Mouse (Mus musculus): ENCODE measurements around the gene Vwa7.
"Not testable (repeated sequence)": the region's sequence is repeated elsewhere in the genome, so short reads cannot be mapped to it uniquely, and the experiment has no call there.

Gene Vwa7

DNA sequence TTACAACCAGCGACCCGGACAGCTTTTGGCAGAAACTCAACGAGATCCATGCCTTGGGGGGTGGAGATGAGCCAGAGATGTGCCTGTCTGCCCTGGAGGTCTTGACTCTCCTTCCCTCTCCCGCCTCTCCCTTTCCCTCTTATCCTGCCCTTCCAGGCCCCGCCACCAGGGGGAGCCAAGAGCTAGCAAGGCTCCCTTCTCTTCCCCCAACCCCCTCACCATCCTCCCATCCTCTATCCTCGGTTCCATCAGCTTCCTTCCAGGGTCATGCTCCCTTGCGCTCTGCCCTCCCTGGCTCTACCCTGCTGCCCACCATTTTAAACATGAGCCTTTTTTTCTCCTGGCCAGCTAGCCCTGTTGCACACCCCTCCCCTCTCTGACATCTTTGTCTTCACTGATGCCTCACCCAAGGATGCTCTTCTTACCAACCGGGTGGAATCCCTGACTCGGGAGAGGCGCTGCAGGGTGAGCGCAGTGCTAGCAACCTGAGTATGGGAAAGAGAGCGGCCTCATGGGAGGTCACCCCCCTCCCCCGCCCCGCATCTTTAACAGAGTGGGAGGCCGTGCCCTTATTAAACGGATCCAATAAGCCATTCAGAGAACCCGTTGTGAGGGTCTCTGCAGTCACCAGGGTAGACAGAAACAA, 4.9 kb downstream of the Vwa7 start:
- in situ Hi-C loops (cut with MboI), result loop anchor here (5.0 kb wide), 1 partner anchor 41 kb away; no protein-coding TSS in a partner anchor

DNA sequence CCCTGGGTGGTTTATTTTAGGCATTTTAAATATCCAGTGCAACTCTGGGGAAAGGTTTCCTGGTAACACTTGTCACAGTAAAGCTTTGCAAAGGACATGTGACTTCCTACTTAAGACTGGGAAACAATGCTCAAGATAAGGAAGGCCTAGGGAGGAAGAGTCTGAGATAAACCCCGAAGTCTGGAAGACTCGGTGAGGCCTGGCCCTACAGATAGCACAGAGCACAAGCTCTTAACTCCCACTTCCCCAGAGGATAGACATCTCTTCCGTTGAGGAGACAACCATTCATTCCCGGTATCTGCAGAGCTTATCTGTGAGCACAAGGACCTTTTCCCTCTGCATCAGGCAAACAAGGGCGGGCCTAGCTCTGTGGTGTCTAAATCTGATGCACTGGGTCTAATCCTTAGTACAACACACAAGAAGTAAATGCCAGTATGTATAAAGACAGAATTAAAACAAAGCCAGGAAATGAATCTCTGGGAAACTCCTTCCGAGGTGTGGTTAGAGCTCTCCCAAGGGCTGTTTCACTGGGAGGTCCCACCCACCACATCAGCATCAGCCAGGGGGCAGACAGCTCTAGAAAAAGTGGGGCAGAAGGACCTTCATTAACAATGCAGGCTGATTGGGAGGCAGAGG, 5.6 kb downstream of the Vwa7 start:
- in situ Hi-C loops (cut with MboI), result loop anchor here (5.0 kb wide), 1 partner anchor 40 kb away; no protein-coding TSS in a partner anchor

DNA sequence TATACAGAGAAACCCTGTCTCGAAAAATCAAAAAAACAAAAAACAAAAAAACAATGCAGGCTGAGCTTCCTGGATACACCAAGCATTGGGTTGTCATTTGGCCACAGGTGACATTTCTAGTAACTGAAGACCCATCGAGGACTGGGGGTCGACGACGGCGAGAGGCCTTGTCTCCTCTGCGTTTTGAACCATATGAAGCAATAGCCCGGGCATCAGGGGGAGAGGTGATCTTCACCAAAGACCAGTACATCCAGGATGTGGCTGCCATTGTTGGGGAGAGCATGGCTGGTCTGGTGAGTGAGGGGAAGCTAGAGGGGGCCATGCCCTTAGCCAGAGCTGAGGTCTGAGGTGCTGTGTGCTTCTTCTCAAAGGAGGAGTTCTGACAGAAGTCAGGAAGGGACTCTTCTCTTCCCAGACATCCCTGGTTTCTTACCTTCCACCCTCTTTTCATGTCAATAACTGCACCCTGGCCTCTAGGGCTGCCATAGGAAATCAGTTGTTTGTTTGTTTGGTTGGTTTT, 6.2 kb downstream of the Vwa7 start:
- in situ Hi-C loops (cut with MboI), result loop anchor here (5.0 kb wide), 1 partner anchor 40 kb away; no protein-coding TSS in a partner anchor

DNA sequence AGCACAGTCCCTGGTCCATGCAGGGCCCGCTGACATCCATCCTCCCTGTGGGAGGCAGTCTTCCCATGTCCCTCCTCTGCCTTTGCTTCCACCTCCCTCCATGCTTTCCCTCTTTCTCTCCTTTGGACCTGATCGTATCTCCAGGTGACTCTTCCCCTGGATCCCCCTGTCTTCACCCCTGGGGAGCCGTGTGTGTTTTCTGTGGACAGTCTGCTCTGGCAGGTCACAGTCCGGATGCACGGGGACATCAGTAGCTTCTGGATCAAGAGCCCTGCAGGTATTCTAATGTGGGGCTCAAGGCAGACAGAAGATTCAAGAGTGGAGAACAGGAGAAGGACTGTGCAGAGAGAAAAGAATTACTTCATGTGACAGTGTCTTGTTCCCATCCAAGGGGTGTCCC, 6.8 kb downstream of the Vwa7 start:
- in situ Hi-C loops (cut with MboI), result loop anchor here (5.0 kb wide), 1 partner anchor 39 kb away; no protein-coding TSS in a partner anchor

DNA sequence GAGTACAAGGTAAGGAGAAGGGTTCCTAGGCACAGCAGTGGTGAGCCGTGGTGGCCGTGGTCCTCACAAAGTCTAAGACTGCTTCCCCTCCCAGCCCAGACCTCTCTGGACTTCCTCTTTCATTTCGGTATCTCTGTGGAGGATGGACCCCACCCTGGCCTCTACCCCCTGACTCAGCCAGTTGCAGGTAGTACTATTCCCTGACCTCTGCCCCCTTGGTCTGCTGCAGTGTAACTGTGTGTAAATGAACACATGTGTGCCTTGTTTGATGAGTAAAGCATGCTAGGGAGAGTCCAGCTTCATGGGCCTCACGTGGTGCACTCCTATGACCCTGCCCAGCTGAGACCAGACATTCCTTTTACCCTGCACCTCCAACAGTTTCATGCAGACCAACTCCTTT, 7.4 kb downstream of the Vwa7 start:
- in situ Hi-C loops (cut with MboI), result loop anchor here (5.0 kb wide), 1 partner anchor 39 kb away; no protein-coding TSS in a partner anchor

- in situ Hi-C loops (cut with MboI), result loop anchor here (5.0 kb wide), 1 partner anchor 38 kb away; no protein-coding TSS in a partner anchor
Observed at GRCm38 (mm10) chr17:35024261-35024660, 7.9 kb downstream of the Vwa7 start.

- in situ Hi-C loops (cut with MboI), result loop anchor here (5.0 kb wide), 1 partner anchor 37 kb away; no protein-coding TSS in a partner anchor
Observed at GRCm38 (mm10) chr17:35024691-35025488, 8.5 kb downstream of the Vwa7 start.

- in situ Hi-C loops (cut with MboI), result no loop called here
Observed at GRCm38 (mm10) chr17:35026206-35026605, 9.8 kb downstream of the Vwa7 start.

DNA sequence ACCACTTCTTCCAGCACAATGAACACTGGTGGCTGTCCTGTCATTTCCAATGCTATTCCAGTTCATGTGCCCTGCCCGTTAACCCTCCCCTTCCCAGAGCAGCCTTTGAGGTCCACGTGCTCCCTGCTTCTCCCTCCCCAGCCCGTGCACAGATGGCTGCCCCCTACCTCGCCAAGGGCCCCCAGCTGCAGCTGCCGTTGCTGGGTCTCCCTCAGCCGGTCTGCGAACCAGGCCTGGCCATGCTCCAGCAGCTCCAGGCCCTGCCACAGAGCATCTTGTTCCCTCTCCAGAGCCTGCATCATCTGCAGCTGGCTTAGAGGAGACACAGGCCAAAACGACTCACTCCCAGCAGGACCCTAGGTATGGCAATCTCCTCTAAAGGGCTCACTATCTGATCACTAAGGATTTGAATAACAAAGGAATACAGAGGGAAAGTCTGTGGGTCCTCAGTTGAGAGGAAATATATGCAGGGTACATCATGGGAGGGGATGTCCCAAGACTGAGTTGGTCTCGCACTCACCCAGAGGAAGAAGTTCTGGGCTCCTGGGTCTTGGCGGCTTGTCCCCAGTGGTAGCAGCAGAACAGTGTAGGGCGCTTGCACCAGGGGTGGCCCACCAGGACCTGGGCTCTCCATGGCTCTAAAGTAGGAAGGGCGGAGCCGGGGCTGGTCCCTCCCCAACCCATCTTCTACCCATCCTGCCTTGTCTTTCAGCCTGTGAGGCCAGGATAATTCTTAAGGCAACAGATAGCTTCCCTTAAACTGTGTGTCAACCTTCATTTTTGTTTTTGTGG, 11.1 kb downstream of the Vwa7 start, which contains the start of gene Sapcd1:
Gene Sapcd1, minus strand, starts transcription at position 740 of the 792 bp plus-strand sequence.
- in situ Hi-C loops (cut with MboI), result no loop called here

- in situ Hi-C loops (cut with MboI), result no loop called here
Observed at GRCm38 (mm10) chr17:35028315-35028714, 11.9 kb downstream of the Vwa7 start.

- in situ Hi-C loops (cut with MboI), result no loop called here
Observed at GRCm38 (mm10) chr17:35029691-35030532, 13.5 kb downstream of the Vwa7 start.

- in situ Hi-C loops (cut with MboI), result no loop called here
Observed at GRCm38 (mm10) chr17:35031272-35031671, 14.9 kb downstream of the Vwa7 start.

- in situ Hi-C loops (cut with MboI), result no loop called here
Observed at GRCm38 (mm10) chr17:35031880-35032279, 15.5 kb downstream of the Vwa7 start.

DNA sequence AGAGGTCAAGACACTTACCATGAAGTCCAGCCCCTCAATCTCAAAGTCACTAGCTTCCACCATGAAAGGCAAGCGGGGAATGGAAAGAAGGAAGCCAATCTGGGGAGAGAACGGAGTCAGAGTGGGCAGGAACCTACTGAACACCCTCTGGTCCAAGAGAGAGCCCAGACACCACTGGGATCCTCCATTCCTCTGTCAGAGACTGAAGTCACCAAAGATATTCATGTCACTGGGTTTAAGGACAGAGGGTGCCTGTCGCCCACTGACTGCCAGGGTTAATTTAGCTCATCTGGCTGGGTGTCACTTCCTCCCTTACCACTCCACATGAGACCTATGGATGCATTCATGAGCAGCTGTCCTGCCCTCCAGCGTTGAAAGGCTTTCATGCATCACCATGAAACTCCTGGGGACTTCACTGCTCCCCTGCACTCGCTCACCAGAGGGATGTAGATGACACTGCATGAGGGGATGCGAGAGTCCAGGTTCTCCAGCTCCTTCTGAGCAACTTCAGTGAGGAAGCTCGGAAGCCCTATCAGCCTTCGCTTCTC, 16.0 kb downstream of the Vwa7 start:
- in situ Hi-C loops (cut with MboI), result no loop called here

DNA sequence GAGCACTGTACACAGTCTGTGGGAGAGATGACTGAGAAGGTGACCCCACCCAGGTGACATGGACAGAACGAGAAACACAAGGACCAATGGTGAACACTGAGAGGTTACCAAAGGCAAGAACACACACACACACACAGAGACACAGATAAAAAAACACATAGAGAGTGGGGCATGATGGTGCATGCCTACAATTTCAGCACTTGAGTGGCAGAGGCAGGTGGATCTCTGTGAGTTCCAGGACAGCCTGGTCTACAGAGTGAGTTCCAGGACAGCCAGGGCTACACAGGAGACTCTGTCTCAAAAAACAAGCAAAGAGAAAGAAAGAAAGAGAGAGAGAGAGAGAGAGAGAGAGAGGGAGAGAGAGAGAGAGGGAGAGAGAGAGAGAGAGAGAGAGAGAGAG, 17.3 kb downstream of the Vwa7 start:
- in situ Hi-C loops (cut with MboI), result not testable (repeated sequence)

GRCm38 (mm10) chr17:35034896-35035295, 18.5 kb downstream of the Vwa7 start:
- in situ Hi-C loops (cut with MboI), result no loop called here

DNA sequence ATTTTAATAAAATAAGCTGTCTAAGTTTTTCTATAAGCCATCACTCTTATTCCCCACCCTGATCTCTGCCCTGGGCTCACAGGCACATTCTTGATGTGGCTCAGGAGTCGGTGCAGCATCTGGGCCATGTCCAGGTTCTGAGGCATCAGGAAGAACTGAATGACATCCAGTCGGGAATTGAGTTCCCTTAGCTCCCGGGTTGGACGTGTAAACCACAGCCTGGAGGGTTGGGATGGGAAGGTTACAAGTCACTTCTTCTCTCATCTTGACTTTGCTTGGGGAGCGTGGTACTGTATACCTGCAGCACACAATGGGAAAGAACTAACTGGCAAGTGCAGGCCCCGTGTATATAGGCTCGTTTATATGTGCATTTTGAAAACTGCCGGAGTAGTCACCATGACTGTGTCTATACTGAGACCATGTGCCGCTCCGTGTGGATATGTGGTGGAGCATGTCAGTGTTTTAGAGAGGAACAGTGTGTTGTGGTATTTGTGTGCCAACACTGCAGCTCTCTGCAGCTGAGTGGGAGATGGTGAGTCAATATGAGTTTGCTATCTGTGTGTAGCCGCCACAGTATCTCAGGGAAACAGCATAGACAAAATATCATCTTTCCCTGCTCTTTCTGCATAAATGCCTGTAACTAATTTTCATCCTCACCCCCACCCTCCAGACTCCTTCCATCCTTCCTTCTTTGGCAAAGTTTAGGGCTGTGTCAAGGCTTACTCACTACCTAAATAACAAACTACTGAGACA, 22.9 kb downstream of the Vwa7 start:
- in situ Hi-C loops (cut with MboI), result no loop called here

DNA sequence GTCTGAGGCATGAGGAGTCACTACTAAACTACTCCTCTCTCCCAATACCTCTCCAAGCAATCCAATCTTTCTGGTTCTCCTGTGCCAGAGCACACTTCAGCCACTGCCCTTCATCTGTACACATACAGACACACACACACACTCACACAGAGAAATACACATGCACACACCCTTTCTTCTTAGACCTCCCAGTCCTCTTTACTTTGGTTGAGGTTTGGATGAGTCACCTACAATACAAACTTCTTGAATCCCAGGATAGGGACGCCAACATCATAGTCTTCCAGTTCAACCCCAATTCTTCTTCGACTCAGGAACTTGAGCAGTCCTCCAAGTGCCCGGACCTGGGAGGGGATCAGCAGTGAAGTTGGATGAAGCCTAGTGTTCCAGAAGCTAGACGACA, 27.4 kb downstream of the Vwa7 start:
- in situ Hi-C loops (cut with MboI), result no loop called here

Measured in mature B cell (primary cell).